Mouse (Mus musculus) kidney, postnatal 10 days (tissue): ENCODE measurements around the gene Vars2.

Source experiments
- DNase-seq: peaks from one replicate; pipeline ENCODE4 v3.0.0; 2021; ENCODE audit warnings: mixed read lengths

Vars2 gene

GRCm38 (mm10) chr17:35667334-35668065 lies at the start of gene Vars2:
Gene Vars2 (minus strand): TSS chr17:35667592.
- DNase-seq, result peak; percentile 98

- no peak for DNase-seq
These were observed 49.7 kb upstream of the Vars2 start for GRCm38 (mm10) chr17:35717080-35717479.

DNA sequence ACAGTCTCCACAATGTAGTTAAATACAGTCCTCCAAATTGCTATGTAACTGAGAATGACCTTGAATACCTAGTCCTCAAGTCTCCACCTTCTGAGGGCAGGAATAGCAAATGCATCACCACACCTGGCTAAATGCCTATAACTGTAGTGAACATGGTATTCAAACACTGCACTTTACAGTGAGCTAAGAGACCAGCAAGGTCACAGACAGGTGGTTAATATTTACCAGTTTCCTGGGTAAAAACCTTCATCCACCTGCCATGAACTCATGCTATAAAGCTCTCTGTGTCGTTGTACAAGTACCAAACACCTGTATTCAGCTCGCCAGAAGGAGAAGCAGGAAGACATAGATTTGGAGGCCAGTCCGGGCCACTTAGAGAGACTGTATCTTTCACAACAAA lies 48.7 kb upstream of the Vars2 start:
- DNase-seq, result no peak

GRCm38 (mm10) chr17:35710705-35711347 lies 43.4 kb upstream of the Vars2 start:
- DNase-seq, result peak; percentile 79

GRCm38 (mm10) chr17:35708611-35709010 lies 41.2 kb upstream of the Vars2 start:
- DNase-seq, result no peak

DNA sequence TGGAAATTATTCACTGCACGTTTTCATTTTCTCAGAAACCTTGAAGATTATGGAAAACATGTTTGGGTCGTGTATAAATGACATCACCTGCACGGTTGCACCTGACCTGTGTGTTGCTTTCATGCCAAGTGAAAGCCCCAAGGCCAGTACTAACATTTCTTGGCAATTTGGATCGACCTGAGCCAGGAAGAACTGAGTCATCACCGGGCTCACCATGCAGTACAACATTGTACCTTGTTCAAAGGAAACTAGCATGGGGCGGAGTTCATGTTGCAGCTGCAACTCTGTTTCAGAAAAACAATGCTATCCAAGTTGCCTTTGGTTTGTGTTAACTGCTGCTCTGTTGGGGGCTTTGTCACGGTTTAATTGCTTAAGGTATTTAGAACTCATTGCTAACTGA lies 40.5 kb upstream of the Vars2 start:
- DNase-seq, result peak; percentile 48

DNA sequence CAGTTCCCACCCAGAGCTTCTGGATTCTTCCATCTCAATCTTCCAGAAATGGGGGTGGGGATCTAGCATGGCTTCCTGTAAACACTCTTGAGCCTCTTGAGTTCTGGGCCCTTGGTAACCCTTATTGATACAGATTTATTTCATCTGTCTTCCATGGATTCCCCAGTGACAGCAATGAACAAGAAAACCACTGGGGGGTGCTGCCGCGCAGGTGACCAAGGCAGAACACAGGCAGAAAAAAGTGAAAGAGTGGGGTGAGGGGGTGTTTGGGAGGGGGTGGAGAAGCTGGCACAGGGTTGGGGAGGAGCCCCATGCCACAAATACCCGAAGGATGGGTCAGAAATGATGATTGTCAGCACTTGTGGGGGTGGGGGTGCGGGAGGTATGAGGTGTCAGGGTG lies 38.4 kb upstream of the Vars2 start:
- peak; percentile 78 for DNase-seq

DNA sequence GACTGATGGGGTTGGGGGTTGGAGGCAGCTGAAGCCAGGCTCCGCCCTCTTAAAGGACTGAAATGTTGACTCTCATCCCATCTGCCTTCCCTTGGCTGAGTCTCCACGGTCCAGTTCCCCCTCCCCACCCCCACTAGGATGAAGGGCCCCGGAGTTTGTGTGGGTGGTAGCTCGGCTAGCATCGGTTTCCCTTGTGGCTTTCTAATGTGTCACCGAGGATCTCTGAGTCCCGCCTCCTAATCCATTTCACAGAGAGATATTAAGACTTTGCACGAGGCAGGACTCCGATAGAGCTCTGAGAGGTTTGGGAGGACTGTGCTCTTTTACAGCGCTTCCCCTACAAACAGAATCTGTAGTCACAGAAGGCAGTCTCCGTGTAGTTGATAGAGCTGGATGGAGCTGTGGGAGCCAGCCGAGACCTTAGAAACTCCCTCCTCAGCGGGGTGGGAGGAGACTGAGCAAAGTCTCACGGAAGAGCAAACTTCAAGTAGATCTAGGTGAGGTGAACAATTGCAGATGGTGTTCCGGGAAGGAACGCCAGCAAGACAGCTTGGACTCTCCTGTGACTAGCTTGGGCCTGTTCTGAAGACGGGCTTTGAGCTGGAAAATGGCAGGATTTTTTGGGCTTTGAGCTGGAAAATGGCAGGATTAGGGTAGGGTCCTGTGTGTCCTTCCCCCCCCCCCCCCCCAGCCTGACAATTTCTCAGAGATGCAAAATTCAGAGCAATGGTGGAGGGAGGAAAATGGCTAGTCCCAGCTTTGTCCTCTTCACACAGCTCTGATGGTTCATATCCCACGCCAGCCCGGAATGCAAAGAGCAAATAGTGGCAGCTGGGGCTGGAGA lies 37.5 kb upstream of the Vars2 start, which contains the start of gene Ddr1:
Gene Ddr1 (minus strand): TSS at position 1 of the 844 bp plus-strand sequence.
- DNase-seq, result peak; percentile 76

DNA sequence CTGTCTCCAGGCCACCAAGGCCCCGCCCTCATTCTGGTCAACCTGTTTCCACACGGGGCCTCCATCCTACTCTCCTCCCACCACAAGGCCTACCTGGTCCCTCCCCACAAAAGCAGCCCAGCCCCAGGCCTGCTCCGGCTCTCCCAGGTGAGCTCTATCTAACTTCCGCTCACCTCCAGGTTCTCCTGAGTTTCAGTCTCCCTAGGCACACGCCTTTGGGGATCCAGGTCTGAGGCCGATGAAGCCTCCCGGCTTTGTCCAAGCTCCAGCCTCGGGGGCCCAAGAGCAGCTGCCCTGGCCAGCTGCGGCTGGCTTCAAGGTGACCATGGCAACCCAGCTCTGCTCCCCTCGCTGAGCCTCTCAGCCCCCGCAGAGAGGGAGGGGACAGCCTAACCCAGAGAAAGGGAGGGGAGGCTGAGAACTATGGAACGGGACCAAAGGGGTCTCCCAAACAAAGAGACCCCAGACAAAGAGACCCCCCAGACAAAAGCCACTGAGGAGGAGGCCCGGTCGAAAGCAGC lies 36.4 kb upstream of the Vars2 start:
- DNase-seq, result peak; percentile 66

DNA sequence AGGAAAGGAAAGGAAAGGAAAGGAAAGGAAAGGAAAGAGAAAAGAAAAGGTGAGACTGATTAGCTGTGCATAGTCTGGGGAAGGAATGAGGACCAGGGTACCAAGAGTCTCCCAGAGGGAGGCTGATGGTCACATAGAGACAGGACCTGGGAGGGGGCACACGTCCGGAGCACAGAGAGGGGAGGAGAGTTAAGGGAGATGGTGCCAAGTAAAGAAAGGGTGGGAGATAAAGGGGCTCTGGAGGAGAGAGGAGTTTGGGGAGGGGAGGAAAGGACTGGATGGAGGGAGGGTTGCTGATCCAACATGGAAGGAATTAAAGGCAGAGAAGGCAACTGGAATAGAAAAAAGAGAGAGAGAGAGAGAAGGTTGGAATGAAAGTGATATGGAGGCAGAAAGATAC lies 35.7 kb upstream of the Vars2 start:
- no peak for DNase-seq

DNA sequence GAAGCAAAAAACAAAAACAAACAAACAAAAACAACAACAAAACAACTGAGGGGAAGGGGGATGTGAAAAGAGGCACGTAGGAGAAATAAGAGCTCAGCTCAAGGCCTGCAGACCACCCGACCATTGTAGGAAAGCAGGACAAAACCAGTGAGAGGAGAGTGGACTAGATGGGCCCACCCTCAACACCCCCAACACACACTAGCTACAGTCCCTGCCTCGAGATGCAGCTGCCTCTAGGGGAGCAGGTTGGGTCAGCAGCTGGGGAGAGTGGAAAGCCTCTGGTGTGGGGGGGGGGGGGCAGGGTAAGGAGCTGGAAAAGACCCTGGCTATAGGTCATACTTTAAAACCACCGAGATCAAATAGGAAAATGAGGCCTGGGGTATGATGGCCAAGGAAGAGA lies 35.2 kb upstream of the Vars2 start:
- no peak for DNase-seq

DNA sequence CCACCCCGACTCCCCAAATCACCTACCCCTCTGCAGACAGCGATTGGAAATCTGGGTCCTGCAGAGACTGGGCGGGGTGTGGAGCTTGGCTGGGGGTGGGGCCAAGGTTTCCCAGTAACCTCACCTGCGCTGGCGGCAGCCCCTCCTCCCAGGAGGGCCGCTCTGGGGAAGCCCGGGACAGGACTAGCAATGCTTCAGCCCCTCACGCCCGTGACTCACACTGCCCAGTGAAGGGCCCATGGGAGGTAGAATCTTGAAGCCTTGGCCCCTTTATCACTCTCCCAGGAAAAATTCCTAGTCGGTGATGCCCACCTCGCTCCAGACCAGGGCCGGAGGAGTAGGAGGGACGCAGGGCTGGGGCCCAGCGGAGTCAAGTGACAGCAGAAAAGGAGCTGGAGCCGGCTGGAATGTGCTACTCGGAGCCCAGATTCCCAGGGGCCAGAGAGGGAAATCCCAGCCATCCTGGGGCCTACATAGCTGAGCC lies 34.6 kb upstream of the Vars2 start:
- DNase-seq, result peak; percentile 86

GRCm38 (mm10) chr17:35701203-35701977 lies 34.0 kb upstream of the Vars2 start:
- DNase-seq, result peak; percentile 53

- peak; percentile 90 for DNase-seq
These were observed 33.1 kb upstream of the Vars2 start for GRCm38 (mm10) chr17:35700371-35700961.

GRCm38 (mm10) chr17:35699919-35700318 lies 32.5 kb upstream of the Vars2 start:
- DNase-seq, result peak; percentile 85

GRCm38 (mm10) chr17:35698501-35698883 lies 31.1 kb upstream of the Vars2 start:
- DNase-seq, result no peak

DNA sequence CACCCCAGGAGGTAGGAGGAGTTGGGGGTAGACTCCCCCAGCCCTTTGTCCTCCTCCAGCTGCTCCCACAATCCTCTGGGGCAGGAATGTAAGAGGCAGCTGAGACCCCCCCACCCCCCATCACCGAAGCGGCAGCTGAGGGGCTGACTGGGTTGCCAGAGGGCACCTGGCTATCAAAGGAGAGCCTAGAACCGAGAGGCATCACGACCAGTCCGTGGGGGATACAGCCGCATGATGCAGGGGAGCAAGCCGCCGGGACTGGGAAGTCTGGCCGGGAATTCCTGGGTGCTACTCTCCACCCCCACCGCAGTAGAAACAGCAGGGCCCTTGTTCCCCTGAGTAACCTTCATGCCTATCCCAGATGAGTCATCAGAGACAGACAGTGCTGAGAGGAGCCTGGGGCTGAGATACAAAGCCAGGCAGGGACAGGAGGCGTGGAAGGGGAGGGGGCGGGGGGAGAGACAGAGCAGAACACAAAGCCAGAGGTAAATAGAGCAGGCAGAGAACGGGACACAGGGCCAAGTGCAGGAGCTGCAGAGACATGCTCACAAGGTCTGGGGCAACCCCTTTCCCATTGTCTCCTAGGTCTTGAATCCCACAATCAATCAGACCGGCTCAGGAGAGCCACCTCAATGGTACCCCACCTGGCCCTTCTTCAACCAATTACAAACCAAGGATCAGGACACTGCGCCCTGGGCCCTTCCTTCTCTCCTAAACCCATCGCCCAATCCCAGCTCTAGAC lies 30.5 kb upstream of the Vars2 start:
- DNase-seq, result peak; percentile 56

DNA sequence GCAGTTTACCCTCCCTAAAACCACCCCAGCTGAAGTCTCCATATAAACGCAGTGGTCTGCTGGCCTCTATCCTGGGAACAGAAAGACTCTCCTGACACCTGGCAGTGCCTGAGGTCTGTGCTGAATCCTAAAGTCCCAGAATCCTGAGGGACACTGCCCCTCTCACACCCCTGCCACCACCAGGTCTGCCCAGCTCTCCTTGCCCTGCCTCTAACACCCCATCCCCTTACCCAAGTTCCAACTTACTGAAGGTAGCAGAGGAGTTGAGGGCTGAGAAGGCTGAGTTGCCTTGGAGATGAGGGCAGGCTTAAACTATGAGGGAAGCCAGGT lies 30.0 kb upstream of the Vars2 start:
- DNase-seq, result no peak

DNA sequence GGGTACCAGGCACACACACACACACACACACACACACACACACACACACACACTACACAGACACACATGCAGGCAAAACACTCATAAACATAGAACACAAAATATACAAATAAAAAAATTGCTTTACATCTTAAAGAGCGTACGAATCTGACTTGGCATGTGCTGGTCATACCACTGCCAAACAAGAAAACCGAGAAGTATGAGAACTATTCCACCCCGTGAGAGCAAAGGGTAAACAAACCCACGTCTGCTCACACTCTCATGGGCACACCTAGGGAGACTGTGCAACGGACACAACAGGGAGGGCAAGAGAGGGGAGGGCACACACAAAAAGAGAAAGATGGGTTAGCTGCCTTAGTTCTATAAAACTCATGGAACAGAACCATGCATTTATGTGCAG lies 29.3 kb upstream of the Vars2 start:
- no peak for DNase-seq

DNA sequence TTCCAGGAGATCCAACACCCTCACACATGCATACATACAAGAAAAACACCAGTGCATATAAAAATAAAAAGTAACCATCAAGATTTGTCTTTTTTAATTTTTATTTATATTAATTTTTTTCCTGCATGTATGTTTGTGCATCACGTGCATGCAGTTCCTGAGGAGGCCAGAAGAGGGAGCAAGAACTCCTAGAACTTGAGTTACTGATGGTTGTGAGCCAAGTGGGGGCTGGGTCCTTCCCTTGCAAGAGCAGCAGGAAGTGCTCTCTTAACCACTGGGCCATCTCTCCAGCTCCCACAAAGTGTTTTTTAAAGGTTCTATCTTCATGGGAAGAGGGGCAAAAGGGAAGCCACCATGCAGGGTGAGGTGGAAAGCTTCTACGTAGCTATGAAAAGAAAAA lies 27.9 kb upstream of the Vars2 start:
- DNase-seq, result peak; percentile 78

- DNase-seq, result no peak
These were observed 26.5 kb upstream of the Vars2 start for GRCm38 (mm10) chr17:35693906-35694305.
